Mouse (Mus musculus) hindbrain, embryonic 10.5 days (tissue): ENCODE results near the gene Sacs. TPM values are rescaled to one million over a fixed set of nuclear protein-coding genes. Genes with fewer than 3 reads are reported as not detected.

Experiments used
- DNase-seq: peaks from one replicate; pipeline ENCODE4 v3.0.0-alpha.2; 2017; ENCODE audit warnings: low spot score
- H3K27ac ChIP-seq: fragments of 300-500 bp; sonication (generic); 2 replicates; pipeline ENCODE4 v1.5.1; 2016; ENCODE audit warnings: mild to moderate bottlenecking, moderate library complexity
- H3K27me3 ChIP-seq: fragments of 300-500 bp; sonication (generic); 2 replicates; pipeline ENCODE4 v1.6.1; 2016; ENCODE audit warnings: mild to moderate bottlenecking; ENCODE audit not compliant: poor library complexity, insufficient read depth, severe bottlenecking
- H3K36me3 ChIP-seq: fragments of 300-500 bp; sonication (generic); 2 replicates; pipeline ENCODE4 v1.6.1; 2016; ENCODE audit warnings: mild to moderate bottlenecking, moderate library complexity
- H3K4me1 ChIP-seq: fragments of 300-500 bp; sonication (generic); replicated peaks from 2 replicates; pipeline ENCODE4 v1.6.1; 2016; ENCODE audit warnings: mild to moderate bottlenecking
- H3K4me3 ChIP-seq: fragments of 300-500 bp; sonication (generic); 2 replicates; pipeline ENCODE4 v1.5.1; 2016; ENCODE audit warnings: mild to moderate bottlenecking, moderate library complexity
- H3K9me3 ChIP-seq: fragments of 300-500 bp; sonication (generic); 2 replicates; pipeline ENCODE4 v1.6.1; 2016; ENCODE audit warnings: mild to moderate bottlenecking, moderate library complexity
- WGBS: fragments of 180-500 bp; shearing (Covaris S2); methylation state at CpG from one replicate; pipeline ENCODE4 v1.1.7; 2016; 5-methylcytosine and 5-hydroxymethylcytosine counted together
- polyA plus RNA-seq: library from polyadenylated mRNA; unstranded; fragments of >200 nt; fragmentation: Nextera tagmentation; extraction: Ambion mirVana; gene quantifications from 2 replicates; pipeline ENCODE4 v1.2.1, GENCODE M21; 2016

Gene Sacs
- polyA plus RNA-seq, 1 experiment from 2014 or later: 3.2 TPM

DNA sequence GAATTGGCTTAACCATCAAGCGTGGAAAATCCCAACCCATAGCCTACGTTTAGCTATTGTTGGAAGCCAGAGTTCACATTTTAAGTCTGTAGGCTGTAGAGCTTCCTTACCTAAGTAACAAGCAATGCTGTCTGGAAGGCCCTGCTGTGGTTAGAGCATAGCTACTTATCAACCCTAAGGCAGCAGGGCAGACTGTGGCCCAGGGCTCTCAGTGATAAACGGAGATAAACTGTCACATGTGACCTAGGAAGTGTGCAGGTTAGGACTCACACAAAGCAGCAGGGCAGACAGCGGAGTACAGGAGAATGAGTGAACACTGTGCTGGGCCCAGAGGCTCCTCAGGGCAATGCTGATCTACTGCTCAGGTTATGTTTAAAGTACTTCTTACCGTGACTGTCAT, 91.5 kb downstream of the Sacs start:
- H3K4me3 ChIP-seq: no peak overlapping the region
- no peak for DNase-seq
- H3K27me3 ChIP-seq: no peaks in the 10 kb centered on the region
- H3K4me1 ChIP-seq: no peaks in the 10 kb centered on the region
- H3K9me3 ChIP-seq: no peaks in the 10 kb centered on the region
- H3K36me3 ChIP-seq: no peaks in the 10 kb centered on the region
- 92% methylated on average over 5 of the region's 5 CpGs for WGBS
- H3K27ac ChIP-seq: no peak overlapping the region

- H3K27me3 ChIP-seq: no peaks in the 10 kb centered on the region
- 93% methylated on average over 4 of the region's 4 CpGs for WGBS
- DNase-seq: no peak
Observed at GRCm38 (mm10) chr14:61230179-61230578, 91.9 kb downstream of the Sacs start.

GRCm38 (mm10) chr14:61232016-61232568, 93.8 kb downstream of the Sacs start:
- no peak overlapping the region for H3K4me3 ChIP-seq
- no peaks in the 10 kb centered on the region for H3K36me3 ChIP-seq
- no peaks in the 10 kb centered on the region for H3K9me3 ChIP-seq
- H3K27ac ChIP-seq: no peak overlapping the region
- WGBS: 90% methylated on average over 13 of the region's 13 CpGs
- DNase-seq: no peak
- no peaks in the 10 kb centered on the region for H3K4me1 ChIP-seq
- no peaks in the 10 kb centered on the region for H3K27me3 ChIP-seq

More at GRCm38 (mm10) chr14:61230179-61230578, 91.9 kb downstream of the Sacs start:
- no peak overlapping the region for H3K27ac ChIP-seq
- no peaks in the 10 kb centered on the region for H3K4me1 ChIP-seq
- H3K9me3 ChIP-seq: no peaks in the 10 kb centered on the region
- no peak overlapping the region for H3K4me3 ChIP-seq
- H3K36me3 ChIP-seq: no peaks in the 10 kb centered on the region

DNA sequence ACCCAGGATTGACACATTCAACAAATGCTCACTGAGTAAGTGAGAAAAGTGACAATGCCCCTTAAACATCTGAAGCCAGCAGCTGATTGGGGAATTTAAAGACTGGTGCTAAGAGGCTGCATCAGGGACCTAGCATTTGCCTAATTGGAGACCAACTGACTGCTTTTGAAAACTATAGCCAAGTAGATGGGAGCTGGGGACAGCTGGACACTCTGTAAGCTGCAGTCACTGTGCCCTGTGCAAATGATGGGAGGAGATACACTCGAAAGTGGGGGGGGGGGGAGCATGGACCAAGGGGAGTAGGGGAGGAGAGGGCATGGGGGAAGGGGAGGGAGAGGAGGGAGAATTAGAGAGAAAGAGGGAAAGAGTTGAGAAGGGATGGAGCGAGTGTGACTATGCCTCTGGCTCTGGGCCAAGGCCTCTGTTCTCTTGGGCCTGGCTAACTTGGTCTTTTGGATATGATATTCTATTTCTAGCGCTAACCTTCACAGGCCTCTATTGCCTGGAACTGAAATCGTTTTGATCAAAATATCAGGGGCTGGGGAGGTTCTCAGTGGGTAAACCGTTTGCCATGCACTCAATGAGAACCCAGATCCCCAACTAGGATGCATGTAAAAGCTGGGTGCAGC, 97.7 kb downstream of the Sacs start:
- H3K9me3 ChIP-seq: no peaks in the 10 kb centered on the region
- no peaks in the 10 kb centered on the region for H3K4me1 ChIP-seq
- no peaks in the 10 kb centered on the region for H3K36me3 ChIP-seq
- no peak overlapping the region for H3K27ac ChIP-seq
- H3K4me3 ChIP-seq: no peak overlapping the region
- no peak for DNase-seq
- H3K27me3 ChIP-seq: no peaks in the 10 kb centered on the region
- WGBS: 77% methylated on average over 5 of the region's 5 CpGs

- Histone ChIP-seq H3K9me3 (no peaks in the 10 kb centered on the region), H3K27me3 (no peaks in the 10 kb centered on the region), H3K36me3 (no peaks in the 10 kb centered on the region), H3K4me3 (no peak overlapping the region), H3K4me1 (no peaks in the 10 kb centered on the region), H3K27ac (no peak overlapping the region)
- no peak for DNase-seq
- WGBS: 36% methylated on average over 4 of the region's 4 CpGs
Observed at GRCm38 (mm10) chr14:61237101-61237654, 98.9 kb downstream of the Sacs start.

GRCm38 (mm10) chr14:61238751-61239150, 100.5 kb downstream of the Sacs start:
- WGBS: 79% methylated on average over 9 of the region's 9 CpGs
- no peaks in the 10 kb centered on the region for H3K4me1 ChIP-seq
- no peak overlapping the region for H3K27ac ChIP-seq
- H3K9me3 ChIP-seq: no peaks in the 10 kb centered on the region
- no peaks in the 10 kb centered on the region for H3K27me3 ChIP-seq
- no peak overlapping the region for H3K4me3 ChIP-seq
- DNase-seq: no peak
- no peaks in the 10 kb centered on the region for H3K36me3 ChIP-seq

- H3K4me3 ChIP-seq: no peak overlapping the region
- H3K27me3 ChIP-seq: no peaks in the 10 kb centered on the region
- H3K9me3 ChIP-seq: no peaks in the 10 kb centered on the region
- no peaks in the 10 kb centered on the region for H3K36me3 ChIP-seq
- WGBS: 40% methylated on average over 6 of the region's 6 CpGs
- no peaks in the 10 kb centered on the region for H3K4me1 ChIP-seq
- no peak overlapping the region for H3K27ac ChIP-seq
- no peak for DNase-seq
Observed at GRCm38 (mm10) chr14:61242611-61243010, 104.4 kb downstream of the Sacs start.

DNA sequence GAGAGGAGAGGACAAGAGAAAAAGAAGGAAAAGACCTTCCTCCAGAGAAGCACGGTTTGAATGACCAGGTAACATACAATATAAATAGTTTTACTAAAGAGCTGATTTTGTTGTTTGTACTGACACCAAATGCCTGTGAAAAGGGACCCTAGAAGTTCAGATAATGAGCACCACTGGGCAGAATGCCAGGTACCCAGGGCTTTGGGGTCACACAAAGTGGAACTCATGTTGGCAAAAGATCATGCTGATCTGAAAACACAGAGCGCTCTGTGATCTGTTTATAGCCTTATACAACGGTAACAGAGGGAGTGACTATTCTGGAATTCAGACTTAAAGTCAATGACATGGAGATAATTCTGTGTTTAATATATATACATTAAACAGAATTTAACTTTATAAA, 108.2 kb downstream of the Sacs start:
- no peak overlapping the region for H3K27ac ChIP-seq
- H3K9me3 ChIP-seq: peaks cover 6% of the 10 kb centered on the region; the same call in 1 of the 2 replicates
- DNase-seq: no peak
- H3K4me1 ChIP-seq: no peaks in the 10 kb centered on the region
- H3K27me3 ChIP-seq: no peaks in the 10 kb centered on the region
- H3K36me3 ChIP-seq: no peaks in the 10 kb centered on the region
- no peak overlapping the region for H3K4me3 ChIP-seq
- WGBS: 88% methylated on average over 3 of the region's 3 CpGs

DNA sequence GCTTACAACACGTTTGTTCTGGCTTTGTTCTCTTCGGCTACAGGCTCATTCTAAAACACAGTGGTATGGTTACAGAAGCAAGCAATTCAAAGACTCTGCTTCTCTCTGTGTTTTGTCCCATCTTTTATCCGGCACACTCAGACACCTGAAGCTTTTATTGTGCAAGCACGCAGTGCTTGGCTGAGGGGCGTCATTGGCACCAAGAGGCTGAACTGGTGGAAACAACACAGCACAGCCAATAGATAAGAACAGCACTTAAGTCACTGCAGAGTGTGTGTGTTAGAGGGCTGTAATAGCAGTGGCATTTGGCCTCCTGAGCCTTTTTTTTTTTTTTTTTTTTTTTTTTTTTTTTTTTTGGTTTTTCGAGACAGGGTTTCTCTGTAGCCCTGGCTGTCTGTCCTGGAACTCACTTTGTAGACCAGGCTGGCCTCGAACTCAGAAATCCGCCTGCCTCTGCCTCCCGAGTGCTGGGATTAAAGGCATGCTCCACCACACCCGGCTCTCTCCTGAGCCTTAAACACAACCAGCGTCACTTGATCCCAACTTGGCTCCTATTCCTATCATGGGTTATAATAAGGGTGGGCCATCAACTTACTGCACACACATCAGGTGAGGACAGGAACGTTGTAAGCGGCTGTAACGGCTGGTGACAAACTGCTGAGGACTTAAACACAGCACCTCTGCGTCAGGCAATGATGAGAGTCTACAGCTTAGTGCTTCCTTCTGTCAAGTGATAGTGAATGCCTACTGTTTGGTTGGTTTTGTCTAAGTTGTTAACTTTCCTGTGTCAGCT, 114.5 kb downstream of the Sacs start:
- no peaks in the 10 kb centered on the region for H3K36me3 ChIP-seq
- 87% methylated on average over 15 of the region's 15 CpGs for WGBS
- H3K4me3 ChIP-seq: no peak overlapping the region

DNA sequence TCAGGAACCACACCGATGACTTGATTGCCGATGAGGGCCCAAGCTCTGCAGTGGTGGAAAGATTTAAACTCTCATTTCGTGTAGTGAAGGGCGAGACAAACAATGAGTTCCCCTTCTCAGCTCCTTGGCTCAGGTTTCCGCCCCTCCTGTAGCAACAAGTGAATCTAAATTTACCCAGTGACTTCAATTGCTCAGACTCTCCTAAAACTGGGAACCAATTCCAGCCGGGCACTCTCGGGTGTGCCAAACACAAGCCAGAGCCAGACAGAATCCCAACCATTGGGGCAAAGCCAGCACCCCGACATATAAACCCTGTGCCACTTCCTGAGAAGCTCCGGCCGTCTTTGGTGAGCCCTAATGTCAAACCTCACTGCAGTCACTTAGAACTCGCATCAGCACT, 120.1 kb downstream of the Sacs start, which contains the start of gene Sgcg:
TSS of gene Sgcg (minus strand) at position 139 of the 400 bp plus-strand sequence.
- Histone ChIP-seq H3K9me3 (0 out of 2 replicates have a peak, but pooled peaks cover 4% of the 10 kb centered on the region), H3K4me1 (no peaks in the 10 kb centered on the region; the same call in 1 of the 2 replicates), H3K36me3 (no peaks in the 10 kb centered on the region), H3K4me3 (no peak within 1 kb of the TSS), H3K27me3 (no peaks in the 10 kb centered on the region), H3K27ac (no peak within 1 kb of the TSS)
- DNase-seq: no peak
- 70% methylated on average over 11 of the region's 11 CpGs for WGBS

More for the DNA sequence above, 114.5 kb downstream of the Sacs start:
- no peak for DNase-seq
- Histone ChIP-seq H3K4me1 (no peaks in the 10 kb centered on the region), H3K27me3 (no peaks in the 10 kb centered on the region), H3K27ac (no peak overlapping the region), H3K9me3 (peaks cover 9% of the 10 kb centered on the region; the same call in 1 of the 2 replicates)

DNA sequence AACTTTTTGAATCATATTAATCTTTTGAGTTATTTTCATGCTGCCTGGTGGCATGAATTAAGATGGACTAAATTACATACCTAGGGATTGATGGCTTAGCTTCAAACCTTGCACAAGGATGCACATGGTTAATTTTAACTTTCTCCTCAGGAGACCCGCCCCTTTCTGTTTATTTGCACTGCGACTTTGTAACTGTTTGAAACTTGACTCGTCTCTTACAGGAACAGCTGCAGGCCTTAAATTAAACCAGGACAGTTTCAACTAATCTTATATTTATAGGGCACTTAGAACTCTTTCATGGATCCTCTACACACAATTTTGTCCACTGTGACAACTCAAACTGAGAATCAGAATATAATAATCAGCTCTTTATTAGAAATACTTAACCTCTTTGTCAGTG, 120.8 kb downstream of the Sacs start:
- no peak overlapping the region for H3K27ac ChIP-seq
- no peaks in the 10 kb centered on the region for H3K36me3 ChIP-seq
- H3K9me3 ChIP-seq: 0 out of 2 replicates have a peak, but pooled peaks cover 4% of the 10 kb centered on the region
- H3K4me3 ChIP-seq: no peak overlapping the region
- no peaks in the 10 kb centered on the region; the same call in 1 of the 2 replicates for H3K4me1 ChIP-seq
- WGBS: 62% methylated on average over 3 of the region's 3 CpGs
- H3K27me3 ChIP-seq: no peaks in the 10 kb centered on the region
- no peak for DNase-seq

DNA sequence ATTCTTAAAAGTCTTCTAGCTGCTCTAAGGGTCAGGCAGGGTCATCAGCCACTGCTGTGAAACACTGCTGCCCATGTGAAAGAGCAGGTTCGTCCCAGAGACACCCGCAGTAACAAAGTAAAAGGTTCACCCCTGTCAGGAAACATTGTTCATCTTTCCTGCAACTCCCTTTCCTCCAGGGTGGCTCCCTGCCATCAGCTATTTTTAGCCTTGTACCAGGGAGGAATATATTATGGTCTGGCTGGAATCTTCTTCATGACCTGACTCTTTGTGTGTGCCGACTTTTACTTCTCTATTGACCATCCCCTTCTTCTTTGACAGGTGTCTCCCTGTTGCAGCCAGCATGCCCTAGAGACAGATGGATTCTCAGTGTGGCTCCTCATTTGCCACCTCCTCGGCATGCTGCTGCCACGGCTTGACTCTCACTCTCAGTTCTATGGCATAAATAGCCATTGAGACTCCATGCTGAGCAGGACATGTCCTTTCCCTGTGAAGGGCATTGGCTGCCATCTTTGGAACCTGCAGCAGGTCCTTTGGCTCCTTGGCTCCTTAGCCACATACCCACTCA, 129.7 kb downstream of the Sacs start:
- H3K36me3 ChIP-seq: no peaks in the 10 kb centered on the region
- no peak for DNase-seq
- no peaks in the 10 kb centered on the region for H3K9me3 ChIP-seq
- 50% methylated on average over 5 of the region's 5 CpGs for WGBS
- H3K4me3 ChIP-seq: no peak overlapping the region
- H3K27ac ChIP-seq: no peak overlapping the region
- H3K27me3 ChIP-seq: peaks cover 10% of the 10 kb centered on the region
- peaks cover 5% of the 10 kb centered on the region; the same call in 1 of the 2 replicates for H3K4me1 ChIP-seq
